Mouse (Mus musculus) layer of hippocampus, postnatal 36 days (tissue): ENCODE results near the gene Gpi1. TPM values are rescaled to one million over a fixed set of nuclear protein-coding genes. Genes with fewer than 3 reads are reported as not detected.

ENCODE experiments used
- DNase-seq, 2 experiments: peaks; one replicate each; pipeline ENCODE4 v3.0.0; 2022
- total RNA-seq, 2 experiments: library from RNA; stranded (reverse); gene quantifications; 2 replicates each; pipeline ENCODE4 v1.2.3; 2021

Gpi1 gene
- total RNA-seq: 100 to 1,000 TPM; 784 to 785 TPM

- peak; percentile 70 to 72 for DNase-seq
These were observed at the start of gene Gpi1 for GRCm38 (mm10) chr7:34230116-34230515. Gene Gpi1 (minus strand): TSS chr7:34230336.

- no peak for DNase-seq
These were observed 47.5 kb upstream of the Gpi1 start for GRCm38 (mm10) chr7:34277656-34278055.

- DNase-seq: no peak
These were observed 45.9 kb upstream of the Gpi1 start for GRCm38 (mm10) chr7:34276066-34276465.

GRCm38 (mm10) chr7:34272465-34272864, 42.3 kb upstream of the Gpi1 start:
- DNase-seq: no peak

- DNase-seq: no peak
These were observed 38.3 kb upstream of the Gpi1 start for GRCm38 (mm10) chr7:34268463-34268862.

- no peak for DNase-seq
These were observed 36.3 kb upstream of the Gpi1 start for GRCm38 (mm10) chr7:34266421-34266820.

- DNase-seq: peak; percentile 51 to 54
These were observed 35.8 kb upstream of the Gpi1 start for GRCm38 (mm10) chr7:34265876-34266346.

GRCm38 (mm10) chr7:34263437-34263836, 33.3 kb upstream of the Gpi1 start:
- DNase-seq: no peak

- no peak for DNase-seq
These were observed 28.3 kb upstream of the Gpi1 start for GRCm38 (mm10) chr7:34258407-34258806.

- no peak for DNase-seq
These were observed 27.1 kb upstream of the Gpi1 start for GRCm38 (mm10) chr7:34257279-34257678.

- no peak for DNase-seq
These were observed 25.8 kb upstream of the Gpi1 start for GRCm38 (mm10) chr7:34255916-34256315.

- DNase-seq: no peak
These were observed 25.0 kb upstream of the Gpi1 start for GRCm38 (mm10) chr7:34255137-34255536.

GRCm38 (mm10) chr7:34252030-34252429, 21.9 kb upstream of the Gpi1 start:
- DNase-seq: no peak

- DNase-seq: no peak
These were observed 20.6 kb upstream of the Gpi1 start, which contains the start of gene Gm6096 for GRCm38 (mm10) chr7:34250738-34251137. Gene Gm6096 (plus strand): TSS chr7:34251038.

- DNase-seq: no peak
These were observed 16.8 kb upstream of the Gpi1 start for GRCm38 (mm10) chr7:34246870-34247499.

GRCm38 (mm10) chr7:34242176-34242575, 12.0 kb upstream of the Gpi1 start:
- DNase-seq: peak; percentile 51 to 53

GRCm38 (mm10) chr7:34238086-34238485, 8.0 kb upstream of the Gpi1 start:
- DNase-seq: no peak

GRCm38 (mm10) chr7:34235602-34236001, 5.5 kb upstream of the Gpi1 start:
- no peak for DNase-seq

- DNase-seq: no peak
These were observed 4.8 kb upstream of the Gpi1 start for GRCm38 (mm10) chr7:34234610-34235561.

- DNase-seq: peak; percentile 100
These were observed 3.9 kb upstream of the Gpi1 start for GRCm38 (mm10) chr7:34233909-34234609.

GRCm38 (mm10) chr7:34232785-34233725, 2.9 kb upstream of the Gpi1 start:
- DNase-seq: no peak

GRCm38 (mm10) chr7:34229691-34230111, 435 bp downstream of the Gpi1 start:
- peak; percentile 50 to 53 for DNase-seq
